Mouse (Mus musculus) gastrocnemius, adult 8-10 months (tissue): Measurements from ENCODE around the gene Epor. TPM values are rescaled to one million over a fixed set of nuclear protein-coding genes. Genes with fewer than 3 reads are reported as not detected.

Experiments used
- DNase-seq, 2 experiments: peaks; one replicate each; pipeline ENCODE4 v3.0.0; 2022; ENCODE audit warnings: low spot score in 2 of 2
- total RNA-seq, 4 experiments: library from RNA; stranded (reverse); gene quantifications; 2 replicates each; pipeline ENCODE4 v1.2.4; 2022

Gene Epor
- total RNA-seq, 4 experiments from 2014 or later = 0.17 to 0.31 TPM; not detected in 2

GRCm38 (mm10) chr9:21936692-21937570 lies 26.4 kb downstream of the Epor start, which contains the start of gene Plppr2:
Gene Plppr2, plus strand, starts transcription at chr9:21937033.
- peak; percentile 87 to 89 for DNase-seq

GRCm38 (mm10) chr9:21935466-21936131 lies 27.7 kb downstream of the Epor start:
- DNase-seq = no peak

- DNase-seq = no peak
Observed at GRCm38 (mm10) chr9:21934021-21934420, 29.3 kb downstream of the Epor start.

- no peak for DNase-seq
Observed at GRCm38 (mm10) chr9:21932445-21933137, 30.7 kb downstream of the Epor start.

GRCm38 (mm10) chr9:21932006-21932405 lies 31.3 kb downstream of the Epor start:
- DNase-seq = no peak

GRCm38 (mm10) chr9:21929208-21929607 lies 34.1 kb downstream of the Epor start:
- no peak for DNase-seq

GRCm38 (mm10) chr9:21927208-21927753 lies 36.0 kb downstream of the Epor start, which contains the start of the genes Ccdc159 and Tmem205:
Gene Ccdc159, plus strand, starts transcription at chr9:21927471.
Gene Tmem205, minus strand, starts transcription at chr9:21927556.
- peak; percentile 85 to 92 for DNase-seq

GRCm38 (mm10) chr9:21926784-21927183 lies 36.5 kb downstream of the Epor start:
- DNase-seq = no peak

- no peak for DNase-seq
Observed at GRCm38 (mm10) chr9:21926155-21926554, 37.2 kb downstream of the Epor start.

- no peak for DNase-seq
Observed at GRCm38 (mm10) chr9:21925506-21925905, 37.8 kb downstream of the Epor start.

- no peak for DNase-seq
Observed at GRCm38 (mm10) chr9:21925034-21925433, 38.3 kb downstream of the Epor start.

GRCm38 (mm10) chr9:21924099-21924493 lies 39.2 kb downstream of the Epor start:
- peak; percentile 63 to 81 for DNase-seq

- no peak for DNase-seq
Observed at GRCm38 (mm10) chr9:21923490-21924098, 39.7 kb downstream of the Epor start.

GRCm38 (mm10) chr9:21923036-21923435 lies 40.3 kb downstream of the Epor start:
- no peak for DNase-seq

- DNase-seq = no peak
Observed at GRCm38 (mm10) chr9:21918692-21919384, 44.5 kb downstream of the Epor start.

GRCm38 (mm10) chr9:21918035-21918592 lies 45.2 kb downstream of the Epor start, which contains the start of gene Rab3d:
Gene Rab3d, minus strand, starts transcription at chr9:21918192.
- peak; percentile 89 to 95 for DNase-seq

- peak in 1 of 2 experiments; percentile 10 for DNase-seq
Observed at GRCm38 (mm10) chr9:21917493-21918034, 45.7 kb downstream of the Epor start.

- DNase-seq = no peak
Observed at GRCm38 (mm10) chr9:21916851-21917492, 46.3 kb downstream of the Epor start.
